Mouse (Mus musculus) midbrain, embryonic 13.5 days (tissue): ENCODE data around the gene Ckm. TPM values are rescaled to one million over a fixed set of nuclear protein-coding genes. Genes with fewer than 3 reads are reported as not detected.

Experiments used
- microRNA counts: library from miRNA; unstranded; fragments of <30 nt; microRNA quantifications from one replicate; lab custom pipeline; 2016
- microRNA-seq: library from miRNA; unstranded; fragments of <30 nt; microRNA quantifications from one replicate; pipeline ENCODE4, GENCODE M21; 2016
- polyA plus RNA-seq: library from polyadenylated mRNA; unstranded; fragments of >200 nt; fragmentation: Nextera tagmentation; extraction: Ambion mirVana; gene quantifications from 2 replicates; pipeline ENCODE4 v1.2.1, GENCODE M21; 2015

The Ckm gene
- polyA plus RNA-seq, 1 experiment from 2014 or later = 0.07 TPM

MicroRNAs within 50 kb of the gene (microRNA counts, 519-probe panel; counts per million panel counts)
- 110 counts per million, percentile 56 among the panel's probes with 10 or more counts for microRNA mmu-miR-343 (lab: Ali Mortazavi, UCI)

Small RNA genes lying within 50 kb of the gene (microRNA-seq; reads per million reads assigned to microRNA genes)
- not detected for gene Mir343

Other genes with a start within 250 kb of the Ckm start
- 2.6 and 3.4 TPM in 2 replicates for gene Gipr, start 238.6 kb upstream of the Ckm start, polyA plus RNA-seq
- 6.3 and 10.0 TPM in 2 replicates for gene Eml2, start 228.4 kb upstream of the Ckm start, polyA plus RNA-seq
- gene Gpr4, start 192.2 kb upstream of the Ckm start, polyA plus RNA-seq = 1.8 and 1.9 TPM in 2 replicates
- 39.4 and 40.5 TPM in 2 replicates for gene Opa3, start 176.4 kb upstream of the Ckm start, polyA plus RNA-seq
- gene Vasp, start 133.0 kb upstream of the Ckm start, polyA plus RNA-seq = 28.6 and 38.0 TPM in 2 replicates
- gene Ppm1n, start 124.7 kb upstream of the Ckm start, polyA plus RNA-seq = 0.34 and 0.88 TPM in 2 replicates
- gene Rtn2, start 122.2 kb upstream of the Ckm start, polyA plus RNA-seq = 97.4 and 102 TPM in 2 replicates
- not detected in 2 replicates for gene Fosb, start 94.7 kb upstream of the Ckm start, polyA plus RNA-seq
- gene Ercc1, start 60.0 kb upstream of the Ckm start, polyA plus RNA-seq = 84.1 and 91.9 TPM in 2 replicates
- 19.6 and 20.4 TPM in 2 replicates for gene Cd3eap, start 45.3 kb upstream of the Ckm start, polyA plus RNA-seq
- 1.2 and 2.3 TPM in 2 replicates for gene Ppp1r13l, start 45.0 kb upstream of the Ckm start, polyA plus RNA-seq
- gene Ercc2, start 22.8 kb upstream of the Ckm start, polyA plus RNA-seq = 27.6 and 28.9 TPM in 2 replicates
- 1.1 and 1.2 TPM in 2 replicates for gene Klc3, start 672 bp upstream of the Ckm start, polyA plus RNA-seq
- 13.9 and 16.3 TPM in 2 replicates for gene Mark4, start 54.0 kb downstream of the Ckm start, polyA plus RNA-seq
- gene Exoc3l2, start 58.6 kb downstream of the Ckm start, polyA plus RNA-seq = 0.24 and 0.32 TPM in 2 replicates
- gene Bloc1s3, start 103.6 kb downstream of the Ckm start, polyA plus RNA-seq = 2.9 and 4.5 TPM in 2 replicates
- 36.6 and 43.3 TPM in 2 replicates for gene Trappc6a, start 103.6 kb downstream of the Ckm start, polyA plus RNA-seq
- gene Nkpd1, start 113.1 kb downstream of the Ckm start, polyA plus RNA-seq = 0.08 and 0.11 TPM in 2 replicates
- gene Ppp1r37, start 158.3 kb downstream of the Ckm start, polyA plus RNA-seq = 25.7 and 37.0 TPM in 2 replicates
- 0.26 and 0.31 TPM in 2 replicates for gene Zfp296, start 172.5 kb downstream of the Ckm start, polyA plus RNA-seq
- 134 and 138 TPM in 2 replicates for gene Gemin7, start 172.8 kb downstream of the Ckm start, polyA plus RNA-seq
- gene Clasrp, start 199.7 kb downstream of the Ckm start, polyA plus RNA-seq = 54.0 and 65.0 TPM in 2 replicates
- gene Relb, start 224.7 kb downstream of the Ckm start, polyA plus RNA-seq = 3.8 and 4.1 TPM in 2 replicates